Mouse (Mus musculus) Muller cell, postnatal 12 days (primary cell): ENCODE measurements at regions not wholly inside any gene's neighbourhood (a gene's known extent, or its start where the extent isn't known, plus 50 kb on each side); places are given as distances from the start of the nearest gene placed in this dataset.

Source experiments
- DNase-seq: peaks from one replicate; pipeline ENCODE4 v3.0.0-alpha.2; 2015; ENCODE audit errors: inconsistent ontology term

GRCm38 (mm10) chr4:106112981-106113380 lies 203.0 kb upstream of the Usp24 start:
- no peak for DNase-seq

GRCm38 (mm10) chr4:106113747-106114146 lies 202.3 kb upstream of the Usp24 start:
- DNase-seq: no peak

- peak; percentile 6 for DNase-seq
Observed at GRCm38 (mm10) chr4:106116611-106117010, 199.4 kb upstream of the Usp24 start.

GRCm38 (mm10) chr4:106121306-106121705 lies 194.7 kb upstream of the Usp24 start:
- DNase-seq: no peak

- no peak for DNase-seq
Observed at GRCm38 (mm10) chr4:106123038-106123654, 192.9 kb upstream of the Usp24 start.

- DNase-seq: no peak
Observed at GRCm38 (mm10) chr4:106127199-106127598, 188.8 kb upstream of the Usp24 start.

GRCm38 (mm10) chr4:106127641-106128040 lies 188.4 kb upstream of the Usp24 start:
- DNase-seq: no peak

GRCm38 (mm10) chr4:106129327-106129726 lies 186.7 kb upstream of the Usp24 start:
- no peak for DNase-seq

- DNase-seq: no peak
Observed at GRCm38 (mm10) chr4:106129803-106130202, 186.2 kb upstream of the Usp24 start.

- no peak for DNase-seq
Observed at GRCm38 (mm10) chr4:106133746-106134730, 182.0 kb upstream of the Usp24 start.

- DNase-seq: no peak
Observed at GRCm38 (mm10) chr4:106142741-106143140, 173.3 kb upstream of the Usp24 start.

GRCm38 (mm10) chr4:106144351-106145116 lies 171.5 kb upstream of the Usp24 start:
- no peak for DNase-seq

GRCm38 (mm10) chr4:106146919-106147460 lies 169.0 kb upstream of the Usp24 start:
- peak; percentile 4 for DNase-seq

- DNase-seq: no peak
Observed at GRCm38 (mm10) chr4:106148866-106149265, 167.1 kb upstream of the Usp24 start.

GRCm38 (mm10) chr4:106149471-106150048 lies 166.5 kb upstream of the Usp24 start:
- no peak for DNase-seq

GRCm38 (mm10) chr4:106150775-106151174 lies 165.2 kb upstream of the Usp24 start:
- DNase-seq: no peak

GRCm38 (mm10) chr4:106157451-106158179 lies 158.4 kb upstream of the Usp24 start:
- DNase-seq: no peak

- no peak for DNase-seq
Observed at GRCm38 (mm10) chr4:106161592-106161991, 154.4 kb upstream of the Usp24 start.

GRCm38 (mm10) chr4:106162551-106162950 lies 153.5 kb upstream of the Usp24 start:
- no peak for DNase-seq

GRCm38 (mm10) chr4:106163220-106163619 lies 152.8 kb upstream of the Usp24 start:
- no peak for DNase-seq

- no peak for DNase-seq
Observed at GRCm38 (mm10) chr4:106167716-106168115, 148.3 kb upstream of the Usp24 start.
